Mouse (Mus musculus) stomach, embryonic 14.5 days (tissue): ENCODE results near the gene Vmn1r192. TPM values are rescaled to one million over a fixed set of nuclear protein-coding genes. Genes with fewer than 3 reads are reported as not detected.

Experiments used
- microRNA-seq: library from miRNA; unstranded; fragments of <30 nt; microRNA quantifications from one replicate; pipeline ENCODE4, GENCODE M21; 2016
- polyA plus RNA-seq: library from polyadenylated mRNA; unstranded; fragments of >200 nt; fragmentation: Nextera tagmentation; extraction: Ambion mirVana; gene quantifications from 2 replicates; pipeline ENCODE4 v1.2.1, GENCODE M21; 2014

Gene Vmn1r192
- polyA plus RNA-seq, 1 experiment from 2014 or later: not detected

Small RNA genes within 50 kb of the gene (microRNA-seq; reads per million reads assigned to microRNA genes)
- gene Gm23282 (not detected), gene Gm25084 (not detected)

Other genes starting within 250 kb of the Vmn1r192 start
- gene Zfp184, start 246.0 kb downstream of the Vmn1r192 start, polyA plus RNA-seq: 16.5 and 16.8 TPM in 2 replicates
- not detected in 2 replicates for gene Pom121l2, start 209.9 kb downstream of the Vmn1r192 start, polyA plus RNA-seq
- gene Prss16, start 181.4 kb downstream of the Vmn1r192 start, polyA plus RNA-seq: 0.15 and 0.75 TPM in 2 replicates
- gene Hist1h2ah, start 155.6 kb downstream of the Vmn1r192 start, polyA plus RNA-seq: 10.3 and 12.7 TPM in 2 replicates
- gene Hist1h2bk, start 155.3 kb downstream of the Vmn1r192 start, polyA plus RNA-seq: 7.0 and 7.5 TPM in 2 replicates
- 19.1 and 22.4 TPM in 2 replicates for gene Hist1h4i, start 149.8 kb downstream of the Vmn1r192 start, polyA plus RNA-seq
- 43.8 and 54.9 TPM in 2 replicates for gene Hist1h2ag, start 148.2 kb downstream of the Vmn1r192 start, polyA plus RNA-seq
- gene Hist1h2bj, start 147.9 kb downstream of the Vmn1r192 start, polyA plus RNA-seq: 8.6 and 12.4 TPM in 2 replicates
- gene Vmn1r188, start 106.7 kb downstream of the Vmn1r192 start, polyA plus RNA-seq: not detected in 2 replicates
- not detected in 2 replicates for gene Vmn1r189, start 85.3 kb downstream of the Vmn1r192 start, polyA plus RNA-seq
- gene Vmn1r191, start 7.2 kb downstream of the Vmn1r192 start, polyA plus RNA-seq: not detected in 2 replicates
- gene Vmn1r193, start 32.0 kb upstream of the Vmn1r192 start, polyA plus RNA-seq: not detected in 2 replicates
- not detected in 2 replicates for gene Vmn1r194, start 53.1 kb upstream of the Vmn1r192 start, polyA plus RNA-seq
- gene Vmn1r195, start 79.4 kb upstream of the Vmn1r192 start, polyA plus RNA-seq: not detected in 2 replicates
- not detected in 2 replicates for gene Vmn1r196, start 98.8 kb upstream of the Vmn1r192 start, polyA plus RNA-seq
- gene Vmn1r197, start 133.4 kb upstream of the Vmn1r192 start, polyA plus RNA-seq: not detected in 2 replicates
- gene Vmn1r198, start 159.2 kb upstream of the Vmn1r192 start, polyA plus RNA-seq: not detected in 2 replicates
- gene Vmn1r199, start 188.7 kb upstream of the Vmn1r192 start, polyA plus RNA-seq: not detected in 2 replicates
- not detected in 2 replicates for gene Vmn1r200, start 199.2 kb upstream of the Vmn1r192 start, polyA plus RNA-seq